Mouse (Mus musculus): ENCODE measurements around the gene Zfp69.
A peak's percentile ranks its signal among the peaks of the same experiment; 100 is the strongest.

Zfp69 gene

DNA sequence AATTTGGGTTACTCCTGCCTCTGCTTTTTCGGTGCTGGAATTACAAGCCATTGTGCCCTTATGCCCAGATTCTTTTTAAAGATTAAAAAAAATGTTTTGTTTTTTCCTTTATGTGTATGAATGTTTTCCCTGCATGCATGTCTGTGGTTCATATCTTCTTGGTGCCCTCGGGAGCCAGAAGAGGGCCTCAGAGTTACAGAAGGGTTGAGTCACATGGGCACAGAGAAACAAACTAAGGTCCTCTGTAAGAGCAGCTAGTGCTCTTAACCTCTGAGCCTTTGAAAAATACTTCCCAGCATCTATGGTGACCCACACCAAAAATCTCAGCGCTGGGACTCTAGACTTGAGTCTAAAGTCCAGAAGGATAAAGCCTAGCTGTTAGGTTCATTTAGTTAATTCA, 26.1 kb downstream of the Zfp69 start:
- peak; percentile 42 to 45 for DNase-seq (ENCODE audit: low spot score in 2 of 2)

GRCm38 (mm10) chr4:120924554-120925299, 26.8 kb downstream of the Zfp69 start, which contains the start of gene Exo5:
Gene Exo5 (minus strand): TSS chr4:120925017.
- peak; percentile 91 to 93 for DNase-seq (ENCODE audit: low spot score in 2 of 2)

GRCm38 (mm10) chr4:120921461-120921860, 30.0 kb downstream of the Zfp69 start:
- DNase-seq (ENCODE audit: low spot score in 2 of 2) = no peak

DNA sequence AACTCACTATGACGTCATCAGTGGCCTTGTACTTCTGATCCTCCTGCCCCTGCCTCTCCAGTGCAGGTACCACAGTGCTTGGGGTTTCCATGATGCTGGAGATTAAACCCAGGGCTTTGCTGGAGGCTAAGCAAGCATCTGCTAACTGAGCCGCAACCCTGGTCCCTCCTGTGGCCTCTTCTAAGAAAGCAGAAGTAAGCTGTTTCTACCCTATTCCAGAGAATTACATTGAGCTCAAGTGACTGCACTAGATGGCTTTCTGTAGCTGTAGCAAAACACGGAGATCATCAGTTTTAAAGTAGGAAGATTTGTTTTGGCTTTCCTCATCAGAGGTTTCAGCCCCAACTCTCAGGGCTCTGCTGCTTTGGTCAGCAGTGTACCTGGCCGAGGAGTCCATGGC, 37.0 kb downstream of the Zfp69 start:
- no peak for DNase-seq (ENCODE audit: low spot score in 2 of 2)

DNA sequence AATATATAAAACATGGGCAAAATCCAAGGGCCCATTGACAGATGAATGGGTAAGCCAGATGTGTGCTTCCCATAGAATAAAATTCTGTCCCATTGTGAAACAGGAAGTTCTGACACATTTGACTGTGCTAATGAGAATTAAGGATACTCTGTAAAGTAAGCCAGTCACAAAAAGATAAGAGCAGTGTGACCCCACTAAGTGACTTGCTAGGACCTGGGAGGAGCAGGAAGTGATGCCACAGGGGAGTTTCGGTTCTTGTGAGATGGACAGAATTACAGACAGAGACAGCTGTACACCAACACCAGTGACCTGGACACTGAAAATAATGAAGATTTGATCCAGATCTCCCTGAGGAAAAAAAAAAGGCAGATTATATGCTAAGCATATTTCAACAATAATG, 37.6 kb downstream of the Zfp69 start:
- DNase-seq (ENCODE audit: low spot score in 2 of 2) = no peak

DNA sequence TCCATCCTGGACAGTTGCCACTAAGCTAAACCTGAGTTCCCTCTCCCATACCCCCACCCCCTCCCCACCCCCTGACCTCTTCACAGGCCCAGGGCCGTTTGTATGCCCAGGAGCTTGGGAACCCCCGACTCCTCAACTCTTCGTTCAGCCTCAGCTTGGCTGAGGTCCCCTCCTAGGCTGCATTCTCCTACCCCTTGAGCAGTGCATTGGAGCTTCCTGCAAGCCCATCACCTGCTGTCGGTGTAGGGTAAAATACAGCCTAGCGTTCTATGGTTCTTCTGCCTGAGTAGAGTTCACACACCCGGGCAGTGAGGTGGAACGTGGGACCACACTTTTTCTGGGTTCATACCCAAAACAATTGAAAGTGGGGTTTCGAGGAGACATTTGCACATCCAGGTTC, 38.1 kb downstream of the Zfp69 start:
- no peak for DNase-seq (ENCODE audit: low spot score in 2 of 2)

DNA sequence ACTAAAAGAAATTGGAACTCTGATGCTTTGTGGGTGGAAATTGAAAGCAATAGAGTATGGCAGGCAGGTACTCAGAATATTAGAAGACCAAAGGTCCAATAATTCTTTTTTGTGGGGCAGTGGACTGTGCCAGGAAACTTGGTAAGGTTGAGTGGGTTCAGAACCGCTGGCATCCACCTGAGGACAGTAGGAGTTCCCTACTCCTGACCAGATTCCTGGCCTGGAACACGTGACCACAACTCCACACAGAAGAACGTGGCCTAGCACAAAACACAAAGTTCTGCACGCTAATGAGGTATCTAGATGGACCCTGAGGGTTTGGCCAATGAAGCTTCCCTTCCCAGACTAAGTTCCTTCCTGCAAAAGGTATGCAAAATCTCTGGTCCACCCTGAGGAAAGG, 38.6 kb downstream of the Zfp69 start:
- DNase-seq (ENCODE audit: low spot score in 2 of 2) = no peak

DNA sequence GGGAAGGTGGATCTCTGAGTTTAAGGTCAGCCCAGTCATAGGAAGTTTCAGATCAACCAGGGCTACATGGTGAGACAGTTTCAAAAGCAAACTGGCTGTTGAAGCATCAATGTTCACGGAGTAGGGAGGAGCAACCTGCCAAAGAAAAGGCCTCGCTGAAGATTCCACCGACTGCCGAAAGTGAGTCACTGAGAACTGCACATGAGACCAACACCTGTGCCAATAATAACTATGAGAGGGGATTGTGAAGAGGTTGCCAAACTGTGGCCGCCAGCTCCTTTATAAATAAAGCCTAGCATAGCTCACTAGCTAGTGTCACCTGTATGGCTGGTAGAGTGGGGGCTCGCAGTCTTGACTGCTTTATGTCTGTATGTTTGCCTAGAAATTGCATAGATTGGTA, 40.4 kb downstream of the Zfp69 start:
- DNase-seq (ENCODE audit: low spot score in 2 of 2) = no peak

DNA sequence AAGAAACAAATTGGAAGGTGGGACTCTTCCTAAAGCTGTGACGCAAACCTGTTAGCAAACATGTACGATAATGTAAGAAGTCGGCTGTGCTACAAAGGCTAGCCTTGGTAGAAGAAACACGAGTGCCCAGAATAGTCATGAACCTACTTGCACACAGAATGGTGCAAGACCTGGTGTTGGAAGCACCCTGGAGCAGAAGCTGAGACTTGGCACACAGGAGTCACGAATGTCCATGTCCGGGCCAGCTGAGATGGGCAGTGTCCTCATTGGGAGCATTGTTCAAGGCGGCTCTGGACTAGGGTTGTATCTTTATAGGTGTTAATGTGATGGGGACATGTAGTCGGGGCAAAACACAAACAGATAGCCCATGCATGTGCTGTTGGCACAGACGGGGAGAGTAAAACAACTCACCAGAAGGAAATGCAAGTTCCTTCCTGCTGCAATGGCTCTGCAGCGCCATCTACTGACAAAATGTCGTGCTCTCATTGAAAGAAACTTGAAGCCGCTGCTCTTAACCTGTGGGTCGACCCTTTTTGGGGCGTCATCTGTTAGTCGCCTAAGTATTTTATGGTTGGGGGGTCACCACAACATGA, 41.8 kb downstream of the Zfp69 start:
- peak; percentile 18 to 65 for DNase-seq (ENCODE audit: low spot score in 2 of 2)

DNA sequence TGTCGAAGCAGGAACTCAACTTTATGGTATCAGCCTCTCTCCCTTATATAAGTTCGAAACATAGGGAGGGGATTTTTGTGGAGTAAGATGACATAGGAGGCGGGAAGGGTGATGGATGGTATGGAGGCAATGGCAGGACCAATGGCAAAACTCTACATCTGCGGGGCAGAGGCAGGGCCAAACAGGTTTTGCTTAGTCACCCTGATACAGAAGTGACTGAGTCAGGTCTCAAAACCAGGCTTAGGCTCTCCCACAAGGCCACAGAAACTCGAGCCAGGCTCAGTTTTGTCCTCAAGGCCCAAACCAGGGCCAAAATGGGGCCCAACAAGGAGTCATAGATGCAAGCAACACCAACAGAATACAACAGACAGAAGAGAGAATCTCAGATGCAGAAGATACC, 45.9 kb downstream of the Zfp69 start:
- DNase-seq (ENCODE audit: low spot score in 2 of 2) = no peak

DNA sequence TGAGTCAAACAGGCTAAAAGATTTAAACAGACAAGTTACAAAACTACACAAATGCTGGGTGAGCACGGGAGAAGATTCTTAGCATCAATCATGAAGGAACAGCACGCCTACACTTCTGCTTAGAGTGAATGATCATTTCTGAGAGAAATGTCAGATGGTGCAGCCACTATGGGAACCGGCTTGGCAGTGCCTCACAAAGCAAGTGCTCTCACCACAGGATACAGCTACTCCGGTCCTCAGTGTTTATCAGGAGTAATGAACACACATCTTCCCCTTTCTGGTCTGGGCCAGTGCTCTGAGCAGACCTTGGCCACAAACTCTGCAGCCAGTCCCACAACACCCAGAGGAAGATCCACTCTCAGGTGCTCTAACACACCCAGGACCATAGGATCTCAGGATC, 47.0 kb downstream of the Zfp69 start:
- no peak for DNase-seq (ENCODE audit: low spot score in 2 of 2)

- DNase-seq (ENCODE audit: low spot score in 2 of 2) = no peak
These were observed 55.5 kb downstream of the Zfp69 start for GRCm38 (mm10) chr4:120895810-120896584.

DNA sequence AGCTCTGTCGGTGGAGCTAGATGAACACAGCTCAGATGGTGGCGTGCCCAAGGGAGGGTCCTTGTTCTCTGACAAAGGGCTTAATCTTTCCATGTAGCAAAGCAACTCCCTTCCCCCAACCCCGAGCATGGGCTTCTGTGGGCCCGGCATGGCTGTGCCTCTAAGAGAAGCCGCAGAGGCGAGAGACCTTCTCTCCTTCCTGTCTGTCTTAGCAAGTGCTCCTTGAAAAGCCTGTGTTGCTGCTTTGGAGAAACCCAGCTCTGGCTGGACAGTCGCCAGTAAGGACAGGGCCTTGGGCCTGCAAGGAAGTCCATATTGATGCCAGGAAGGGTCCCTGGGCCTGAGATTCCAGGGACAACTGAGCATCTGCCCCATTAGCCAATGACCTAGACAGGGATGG, 56.3 kb downstream of the Zfp69 start:
- DNase-seq (ENCODE audit: low spot score in 2 of 2) = no peak

DNA sequence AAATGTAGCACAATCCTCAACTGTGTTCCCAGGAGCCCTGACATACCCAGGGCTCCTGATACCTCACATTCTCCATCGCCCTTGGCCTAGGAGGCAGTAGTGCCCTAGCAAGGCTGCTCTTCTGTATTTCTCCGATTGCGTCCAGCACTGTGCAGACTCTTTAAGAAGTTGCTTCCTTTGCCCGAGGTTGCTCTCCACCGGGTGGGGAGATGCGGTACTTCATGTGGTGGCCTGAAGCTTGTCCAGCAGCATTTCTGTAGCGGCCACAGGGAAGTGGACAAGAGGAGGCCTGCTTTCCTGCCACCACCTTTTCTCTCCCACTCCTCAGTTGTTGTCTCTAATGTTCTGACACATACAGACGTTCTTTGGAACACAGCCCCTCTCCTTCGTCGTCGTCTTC, 56.9 kb downstream of the Zfp69 start:
- no peak for DNase-seq (ENCODE audit: low spot score in 2 of 2)

DNA sequence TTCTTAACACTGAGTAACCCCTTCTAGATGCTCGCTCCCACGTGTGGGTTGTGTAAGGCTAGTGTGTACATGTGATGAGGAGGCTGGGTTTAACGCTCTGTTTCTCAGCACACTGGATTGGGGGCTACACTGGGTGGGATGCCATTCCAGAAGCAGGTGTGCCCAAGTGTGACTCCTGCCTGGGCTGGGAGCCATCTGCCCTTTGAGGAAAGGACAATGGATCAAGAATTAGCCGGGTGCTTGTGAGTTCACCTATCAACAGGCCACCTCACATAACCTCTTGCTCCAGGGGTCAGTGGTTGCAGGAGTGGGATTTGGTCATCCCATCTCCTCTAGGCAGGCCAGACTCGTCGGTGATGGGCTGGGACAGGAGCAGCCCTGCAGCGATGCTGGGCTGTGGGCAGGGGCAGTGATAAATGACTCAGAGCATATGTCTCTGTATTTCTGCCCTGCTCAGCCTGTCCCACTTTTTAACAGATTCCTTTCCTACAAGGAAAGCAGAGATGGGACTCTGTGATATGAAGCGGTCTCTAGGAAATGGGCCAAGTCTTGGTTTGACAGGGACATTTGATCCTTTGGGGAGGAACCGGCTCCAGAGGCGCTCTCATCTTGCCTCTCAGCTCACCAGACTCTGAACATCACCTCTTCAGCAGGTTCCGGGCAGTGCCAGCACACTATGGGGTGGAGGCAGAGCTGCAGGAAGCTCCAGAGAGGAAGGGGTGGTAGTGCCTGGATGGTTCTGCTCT, 57.7 kb downstream of the Zfp69 start:
- no peak for DNase-seq (ENCODE audit: low spot score in 2 of 2)

DNA sequence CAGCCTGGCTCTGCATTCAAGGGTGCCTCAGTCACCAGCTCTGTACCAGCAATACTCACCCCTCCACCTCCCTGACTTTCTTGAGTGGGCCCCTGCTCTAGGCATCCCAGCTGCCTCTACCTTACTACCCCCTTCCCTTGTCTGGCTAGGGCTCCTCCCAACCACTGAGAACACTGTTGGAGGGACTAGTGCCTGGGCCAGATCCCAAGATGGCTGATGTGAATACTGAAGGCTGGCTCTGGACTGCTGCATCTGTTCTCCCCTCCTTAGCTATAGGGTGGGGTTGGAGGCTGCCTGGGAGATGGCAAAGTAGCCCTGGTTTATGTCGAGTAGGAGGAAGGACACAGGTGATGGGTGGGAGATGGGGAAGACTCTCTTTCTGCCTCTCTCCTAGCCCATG, 59.0 kb downstream of the Zfp69 start:
- no peak for DNase-seq (ENCODE audit: low spot score in 2 of 2)

DNA sequence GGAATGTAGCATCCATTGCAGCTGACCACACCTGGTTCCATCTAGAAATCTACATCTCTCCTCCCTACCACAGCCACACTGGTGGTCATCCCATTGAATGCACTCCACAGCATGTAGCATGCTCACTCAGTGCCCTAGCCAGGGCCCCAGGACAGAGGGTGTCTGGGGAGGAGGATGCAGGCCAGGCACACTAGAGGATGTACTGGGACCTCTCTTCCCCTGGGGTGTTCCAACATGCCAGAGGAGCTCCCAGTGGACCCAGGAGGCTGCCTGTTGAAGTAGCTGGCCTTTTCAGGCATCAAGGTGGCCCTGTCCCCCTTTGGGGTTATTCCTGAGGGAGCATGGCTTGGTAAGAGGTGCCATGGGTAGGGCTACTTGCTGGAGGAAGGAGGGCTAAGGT, 59.5 kb downstream of the Zfp69 start:
- no peak for DNase-seq (ENCODE audit: low spot score in 2 of 2)

GRCm38 (mm10) chr4:120890754-120891440, 60.6 kb downstream of the Zfp69 start:
- no peak for DNase-seq (ENCODE audit: low spot score in 2 of 2)

GRCm38 (mm10) chr4:120888884-120889283, 62.6 kb downstream of the Zfp69 start:
- DNase-seq (ENCODE audit: low spot score in 2 of 2) = no peak

DNA sequence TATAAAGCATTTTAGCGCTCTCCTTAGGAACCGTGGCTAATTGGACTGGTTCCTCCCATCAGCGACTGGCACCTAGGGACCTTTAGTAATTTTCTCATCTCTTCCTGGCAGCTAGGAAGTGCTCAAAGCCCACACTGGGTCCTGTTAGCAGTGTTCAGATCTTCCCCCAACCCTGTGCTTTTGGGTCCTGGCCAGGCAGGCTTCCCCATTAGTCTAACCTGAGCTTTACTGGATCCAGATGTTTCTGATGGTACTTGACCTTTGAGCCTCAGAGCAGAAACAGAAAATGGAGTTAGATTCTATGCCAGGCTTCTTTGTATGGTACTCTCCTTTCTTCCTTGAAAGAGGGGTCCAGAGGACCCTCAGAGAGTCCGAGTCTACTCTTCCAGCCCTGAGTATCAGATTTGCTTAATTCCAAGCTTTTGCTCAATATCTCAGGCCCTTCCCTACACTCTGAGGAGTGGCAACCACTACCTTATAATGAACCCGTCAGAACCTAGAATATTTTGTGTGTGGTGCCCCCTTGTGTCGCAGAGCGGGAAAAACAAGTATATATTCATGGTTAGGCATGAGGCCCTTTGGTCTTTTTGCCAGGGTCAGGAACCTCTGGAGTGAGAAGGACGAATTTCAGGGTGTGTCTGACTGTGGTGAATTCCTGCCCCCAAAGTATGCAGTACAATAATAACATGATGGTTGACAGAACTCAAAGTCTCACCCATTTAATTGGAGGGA, 64.0 kb downstream of the Zfp69 start:
- DNase-seq (ENCODE audit: low spot score in 2 of 2) = peak in 1 of 2 experiments; percentile 40

DNA sequence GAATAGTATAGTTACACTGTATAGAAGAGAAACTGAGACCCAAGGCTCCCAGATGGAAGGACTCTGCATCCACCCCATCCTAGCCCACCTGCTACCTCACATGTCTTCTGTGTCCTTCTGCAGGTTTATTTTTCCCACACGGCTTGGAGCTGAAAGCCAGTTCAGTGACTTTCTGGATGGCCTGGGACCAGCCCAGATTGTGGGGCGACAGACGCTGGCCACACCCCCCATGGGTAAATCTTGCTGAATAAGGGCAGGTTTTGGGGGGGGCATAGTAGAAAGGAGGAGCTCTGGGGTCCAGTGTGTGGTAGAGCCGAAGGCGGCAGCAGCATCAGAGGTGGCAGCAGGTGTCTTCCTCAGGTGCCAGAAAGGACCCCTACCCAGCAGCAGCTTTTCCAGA, 64.7 kb downstream of the Zfp69 start:
- DNase-seq (ENCODE audit: low spot score in 2 of 2) = no peak
